Mouse (Mus musculus): ENCODE measurements at regions not wholly inside any gene's neighbourhood (a gene's known extent, or its start where the extent isn't known, plus 50 kb on each side); places are given as distances from the start of the nearest gene placed in this dataset.

DNA sequence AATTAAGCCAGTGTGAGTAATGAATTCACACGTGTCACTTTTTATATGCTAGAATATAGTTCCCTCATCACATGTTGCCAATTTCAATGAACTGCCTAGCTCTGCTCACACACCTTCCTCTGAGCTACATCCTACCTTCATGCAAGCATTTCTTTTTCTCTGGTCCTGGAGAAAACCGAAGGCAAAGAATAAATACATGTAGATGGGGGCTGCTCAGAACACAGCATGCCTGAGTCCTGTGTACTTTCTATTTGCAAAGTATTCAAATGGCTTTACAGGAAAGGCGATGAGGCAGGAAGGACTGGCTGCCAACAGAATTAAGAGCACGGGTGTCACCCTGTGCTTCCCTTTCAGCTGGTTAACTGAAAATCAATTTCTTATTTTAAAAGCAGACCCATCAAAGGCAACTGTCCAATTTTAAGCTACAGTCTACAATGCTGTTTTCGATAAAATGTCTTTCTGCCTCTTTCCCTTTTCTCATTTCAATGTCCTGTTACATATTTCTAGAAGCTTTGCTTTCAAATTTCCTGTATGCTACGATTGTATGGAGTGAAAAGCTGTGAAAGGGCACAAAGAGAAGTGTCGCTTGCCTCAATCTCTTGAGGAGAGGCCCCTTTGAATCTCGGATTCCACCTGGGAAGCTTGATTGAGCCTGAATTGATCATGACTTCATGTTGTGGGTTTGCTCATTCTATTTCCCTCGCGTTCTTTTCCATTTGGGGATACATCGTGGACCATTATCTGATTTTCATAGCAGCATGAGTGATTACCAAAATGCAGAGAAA lies 782.6 kb downstream of the Galc start:
- TF ChIP-seq CTCF (IDR thresholded peaks at IDR 0.05; ENCODE audit: borderline replicate concordance, insufficient read depth, low read length) (no peak), POLR2A (IDR thresholded peaks at IDR 0.05; ENCODE audit: low read depth, low read length) (no peak)

Data from embryonic fibroblast, embryonic 13.5 days (primary cell).